In the genomic region with DNA sequence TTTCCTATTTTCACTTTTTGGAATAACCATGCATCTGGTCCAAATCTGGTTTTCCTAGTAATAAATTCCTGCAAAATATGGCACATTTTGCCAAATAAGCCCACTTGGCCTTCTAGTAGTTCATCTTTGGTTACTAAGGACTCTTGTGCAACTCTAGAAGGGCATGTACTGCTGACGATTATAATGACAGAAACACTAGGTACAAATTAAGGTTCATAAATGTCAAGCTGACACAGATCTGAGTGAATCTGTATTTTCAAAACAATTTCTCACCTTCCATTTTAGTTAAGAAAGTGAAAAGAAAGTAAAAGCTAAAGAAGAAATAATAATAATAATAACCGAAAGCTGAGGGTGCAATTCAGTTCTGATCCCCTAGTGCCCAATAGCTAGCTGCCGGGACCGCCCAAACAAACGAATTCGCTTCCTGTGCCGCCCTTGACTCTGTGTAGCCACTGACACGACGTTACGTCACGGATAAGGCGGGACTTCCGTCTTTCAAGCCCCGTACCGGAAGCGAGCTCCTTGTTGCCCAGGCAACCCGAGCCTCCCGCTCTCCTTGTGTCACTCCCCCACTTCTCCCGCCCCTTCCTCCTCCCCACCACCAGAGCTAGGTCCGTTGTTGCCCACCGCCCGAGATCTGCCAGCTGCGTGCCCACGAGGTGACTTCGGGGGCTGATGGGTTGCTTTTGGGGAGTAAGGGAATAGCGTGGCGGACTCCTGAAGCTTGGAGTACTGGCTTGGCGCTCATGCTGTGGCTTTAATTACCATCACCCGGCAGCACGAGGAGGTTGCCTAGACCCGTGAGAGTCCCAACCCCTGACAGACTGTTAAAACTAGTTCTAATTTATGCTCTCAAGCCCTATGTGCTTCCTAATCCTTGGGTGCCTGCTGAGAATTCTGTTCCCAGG, we compare ENCODE assay signal across 8 mouse cellular contexts. TPM values are rescaled to one million over a fixed set of nuclear protein-coding genes. Genes with fewer than 3 reads are reported as not detected.
DNase-seq lines count a peak whose midpoint lies in the region; ATAC-seq lines count a peak whose summit lies in the region.

TSS of gene Gemin8 (plus strand) at position 563 of the 908 bp plus-strand sequence.

- DNase-seq in B cell, adult 2 months, result peak; percentile 92 to 93
- peak; percentile 99 for DNase-seq in brain, adult 2 months (ENCODE audit: low read depth, low spot score)
- peak; percentile 96 for DNase-seq in heart, embryonic 10.5 days (ENCODE audit: low spot score)
- peak; percentile 92 for DNase-seq in liver
- peak; percentile 89 to 92 for DNase-seq in spleen, postnatal 4 days (ENCODE audit: low spot score in 2 of 2)

- H3K27me3 ChIP-seq in heart, embryonic 10.5 days (ENCODE audit: insufficient read depth, poor library complexity, severe bottlenecking), result no peaks in the 10 kb centered on the region
- H3K27me3 ChIP-seq in kidney, embryonic 15.5 days, result peaks cover 15% of the 10 kb centered on the region; the same call in 1 of the 2 replicates

- H3K9me3 ChIP-seq in heart, embryonic 10.5 days, result no peaks in the 10 kb centered on the region
- no peaks in the 10 kb centered on the region for H3K9me3 ChIP-seq in kidney, embryonic 15.5 days (replicated peaks)

- peak within 1 kb of the TSS; percentile 64 for H3K4me3 ChIP-seq in heart, embryonic 10.5 days
- H3K4me3 ChIP-seq in kidney, embryonic 15.5 days (replicated peaks), result peak within 1 kb of the TSS; percentile 61

- H3K9ac ChIP-seq in kidney, embryonic 15.5 days, result peak within 1 kb of the TSS; percentile 39

- peak within 1 kb of the TSS; percentile 83 for H3K27ac ChIP-seq in heart, embryonic 10.5 days
- H3K27ac ChIP-seq in kidney, embryonic 15.5 days, result peak within 1 kb of the TSS; percentile 77

- ATAC-seq in erythroblast, adult 5-6 weeks (replicated peaks; ENCODE audit: low FRiP score, poor library complexity, severe bottlenecking), result peak; percentile 99
- ATAC-seq in kidney, embryonic 15.5 days (replicated peaks; ENCODE audit: low FRiP score), result peak; percentile 99
- peak; percentile 99 for ATAC-seq in monocyte, adult 5-6 weeks (replicated peaks; ENCODE audit: insufficient number of reproducible peaks, low FRiP score, low TSS enrichment, poor library complexity, severe bottlenecking)

- H3K4me1 ChIP-seq in heart, embryonic 10.5 days, result no peaks in the 10 kb centered on the region
- 0 out of 2 replicates have a peak, but pooled peaks cover 6% of the 10 kb centered on the region for H3K4me1 ChIP-seq in kidney, embryonic 15.5 days

- WGBS in heart, embryonic 10.5 days, result 11% methylated on average over 31 of the region's 31 CpGs
- WGBS in kidney, embryonic 15.5 days, result 14% methylated on average over 31 of the region's 31 CpGs

- no peaks in the 10 kb centered on the region for H3K36me3 ChIP-seq in heart, embryonic 10.5 days
- H3K36me3 ChIP-seq in kidney, embryonic 15.5 days, result no peaks in the 10 kb centered on the region

- peak within 1 kb of the TSS; percentile 54 for H3K4me2 ChIP-seq in kidney, embryonic 15.5 days

RNA-seq across cellular contexts. Expression of gene Gemin8, which starts in this region (rescaled TPM):
- 0.42 and 11.7 TPM in 2 replicates for total RNA-seq in erythroblast, adult 5-6 weeks (2015; ENCODE audit: low replicate concordance)
- 2.2 TPM in 2 replicates for total RNA-seq in erythroblast, adult 5-6 weeks (2017; ENCODE audit: low replicate concordance)
- 7.3 and 12.8 TPM in 2 replicates for polyA plus RNA-seq in heart, embryonic 10.5 days (2016; fragmentation: Nextera tagmentation; extraction: Ambion mirVana)
- polyA plus RNA-seq in kidney, embryonic 15.5 days (2015; fragmentation: Nextera tagmentation; extraction: Ambion mirVana), result 12.2 and 15.6 TPM in 2 replicates
- 1.1 TPM in 1 of 3 replicates, not detected in the others for total RNA-seq in monocyte, adult 5-6 weeks (2017)

Comparison
In these comparisons a context has a peak if more than half of its experiments do, and no peak if none do; other contexts are left out.
1. Peak in every context shown above with its lines: DNase-seq, ATAC-seq, H3K4me3 ChIP-seq and H3K27ac ChIP-seq.